Mouse (Mus musculus) limb, embryonic 14.5 days (tissue): Measurements from ENCODE around the gene Popdc2. TPM values are rescaled to one million over a fixed set of nuclear protein-coding genes. Genes with fewer than 3 reads are reported as not detected.

Experiments
- ATAC-seq: fragments of 200-750 bp; cut with Nextera tagmentation; 2 replicates; pipeline ENCODE4 v1.8.0; 2017; ENCODE audit warnings: low read depth, moderate number of reproducible peaks, moderate TSS enrichment; ENCODE audit not compliant: low FRiP score
- DNase-seq: peaks from one replicate; pipeline ENCODE4 v3.0.0-alpha.2; 2015; ENCODE audit warnings: low spot score
- H3K27ac ChIP-seq: fragments of 300-500 bp; sonication (generic); replicated peaks from 2 replicates; pipeline ENCODE4 v1.5.1; 2014; ENCODE audit warnings: low read depth, mild to moderate bottlenecking, low read length, moderate library complexity, mixed read lengths
- H3K27me3 ChIP-seq: fragments of 300-500 bp; sonication (generic); 2 replicates; pipeline ENCODE4 v1.6.1; 2014; ENCODE audit warnings: low read length, mixed read lengths; ENCODE audit not compliant: control insufficient read depth, insufficient read depth
- H3K36me3 ChIP-seq: fragments of 300-500 bp; sonication (generic); 2 replicates; pipeline ENCODE4 v1.6.1; 2014; ENCODE audit warnings: mild to moderate bottlenecking, low read length, moderate library complexity, mixed read lengths; ENCODE audit not compliant: control insufficient read depth, insufficient read depth
- H3K4me1 ChIP-seq: fragments of 300-500 bp; sonication (generic); 2 replicates; pipeline ENCODE4 v1.6.1; 2014; ENCODE audit warnings: antibody characterized with exemption, low read length, mixed read lengths; ENCODE audit not compliant: control insufficient read depth, insufficient read depth
- H3K4me2 ChIP-seq: fragments of 300-500 bp; sonication (generic); replicated peaks from 2 replicates; pipeline ENCODE4 v1.6.1; 2014; ENCODE audit warnings: low read depth, mild to moderate bottlenecking, low read length, moderate library complexity; ENCODE audit not compliant: severe bottlenecking
- H3K4me3 ChIP-seq: fragments of 300-500 bp; sonication (generic); replicated peaks from 2 replicates; pipeline ENCODE4 v1.5.1; 2014; ENCODE audit warnings: low read length
- H3K9ac ChIP-seq: fragments of 300-500 bp; sonication (generic); 2 replicates; pipeline ENCODE4 v1.6.1; 2014; ENCODE audit warnings: mild to moderate bottlenecking, low read depth, low read length, moderate library complexity; ENCODE audit not compliant: severe bottlenecking
- H3K9me3 ChIP-seq: fragments of 300-500 bp; sonication (generic); 2 replicates; pipeline ENCODE4 v1.6.1; 2016; ENCODE audit warnings: low read length; ENCODE audit not compliant: control insufficient read depth
- POLR2A ChIP-seq: fragments of 200-500 bp; IDR thresholded peaks from 2 replicates; pipeline ENCODE4 v1.8.0; 2012; ENCODE audit warnings: inconsistent platforms, mild to moderate bottlenecking, moderate library complexity, borderline replicate concordance; ENCODE audit not compliant: insufficient read depth, insufficient read length; ENCODE audit errors: extremely low read depth
- WGBS: fragments of 180-500 bp; shearing (Covaris S2); extraction: QIAGEN DNeasy Blood & Tissue Kit; methylation state at CpG from one replicate; pipeline ENCODE4 v1.1.7; 2014; 5-methylcytosine and 5-hydroxymethylcytosine counted together
- polyA plus RNA-seq, 2 experiments: library from polyadenylated mRNA; depleted of rRNA in 1 of 2; stranded (reverse) in 1 of 2; unstranded in 1 of 2; fragments of >200 nt; fragmentation: Nextera tagmentation in 1 of 2; extraction: Ambion mirVana in 1 of 2; gene quantifications; 2 replicates each; pipeline versions ENCODE4 v1.2.1 to v1.2.3; 2012 to 2014

Popdc2 gene
- polyA plus RNA-seq, 2 experiments, result 4.2 to 4.6 TPM

DNA sequence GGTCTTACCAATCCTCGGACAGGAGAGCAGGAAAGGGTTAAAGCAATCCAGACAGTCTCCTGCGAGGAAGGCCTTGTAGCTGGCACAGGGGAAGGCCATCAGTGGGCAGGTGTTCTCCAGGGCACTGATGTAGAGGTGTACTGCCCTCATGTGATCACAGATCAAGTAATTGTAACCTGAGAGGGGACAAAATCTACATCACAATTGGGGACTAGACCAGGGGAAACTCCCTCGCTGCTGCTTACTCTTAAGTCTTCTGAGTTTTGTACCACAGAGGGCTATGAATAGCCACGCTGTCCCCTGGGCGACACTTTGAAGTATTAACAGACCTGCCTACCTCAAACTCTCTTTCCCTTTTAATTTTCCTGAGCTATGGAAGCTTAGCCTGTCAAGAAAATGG lies 45.6 kb downstream of the Popdc2 start:
- no peaks in the 10 kb centered on the region for H3K27me3 ChIP-seq
- DNase-seq (no peak), ATAC-seq (no peak)
- H3K4me1 ChIP-seq, result no peaks in the 10 kb centered on the region
- WGBS, result 34% methylated on average over 5 of the region's 5 CpGs
- no peak overlapping the region for H3K4me2 ChIP-seq
- no peak overlapping the region for H3K9ac ChIP-seq
- H3K9me3 ChIP-seq, result no peaks in the 10 kb centered on the region
- no peak overlapping the region for H3K4me3 ChIP-seq
- no peak for TF ChIP-seq POLR2A
- H3K27ac ChIP-seq, result no peak overlapping the region
- no peaks in the 10 kb centered on the region for H3K36me3 ChIP-seq

DNA sequence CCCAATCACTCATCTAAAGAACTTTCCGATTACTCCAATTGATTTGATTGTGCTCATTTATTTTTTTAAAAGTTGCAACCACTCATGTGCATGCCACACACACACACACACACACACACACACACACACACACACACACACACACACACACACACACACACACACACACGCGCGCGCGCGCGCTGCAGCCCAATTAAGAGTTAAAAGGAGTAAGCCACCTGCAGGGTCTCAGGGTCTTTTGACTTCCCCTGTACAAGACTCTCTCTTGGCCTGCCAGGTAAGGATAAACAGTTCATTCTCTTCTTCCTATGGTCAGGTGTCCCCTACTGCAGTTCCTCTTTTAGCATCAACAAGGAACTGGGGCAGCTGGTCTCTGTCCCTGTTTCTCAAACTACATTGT lies 46.4 kb downstream of the Popdc2 start:
- no peak for TF ChIP-seq POLR2A
- WGBS, result 93% methylated on average over 8 of the region's 8 CpGs
- no peaks in the 10 kb centered on the region for H3K4me1 ChIP-seq
- H3K4me3 ChIP-seq, result no peak overlapping the region
- DNase-seq, result no peak
- no peaks in the 10 kb centered on the region for H3K36me3 ChIP-seq
- no peak for ATAC-seq
- no peak overlapping the region for H3K4me2 ChIP-seq
- H3K27ac ChIP-seq, result no peak overlapping the region
- H3K27me3 ChIP-seq, result no peaks in the 10 kb centered on the region
- no peak overlapping the region for H3K9ac ChIP-seq
- H3K9me3 ChIP-seq, result no peaks in the 10 kb centered on the region

DNA sequence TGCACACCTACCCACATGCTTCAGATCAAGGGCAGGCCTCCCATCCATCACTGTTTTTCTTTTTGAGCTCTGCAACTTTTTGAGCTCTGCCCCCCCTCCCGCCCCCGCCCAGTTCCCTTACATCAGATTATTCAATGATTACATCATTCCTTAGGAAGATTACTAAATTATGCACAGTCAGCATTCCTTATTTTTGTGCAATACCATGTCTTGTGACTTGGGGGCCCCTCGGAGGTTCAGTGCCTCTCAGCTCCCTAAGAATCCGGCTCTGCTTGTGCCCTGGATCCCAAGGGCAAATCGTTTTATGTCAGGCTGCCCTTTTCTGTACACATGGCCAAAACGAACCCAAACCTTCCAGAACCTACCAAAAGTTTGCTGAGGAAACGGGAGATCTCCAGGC lies 52.9 kb downstream of the Popdc2 start:
- Histone ChIP-seq H3K9me3 (no peaks in the 10 kb centered on the region), H3K27me3 (no peaks in the 10 kb centered on the region), H3K4me3 (no peak overlapping the region), H3K36me3 (no peaks in the 10 kb centered on the region), H3K27ac (no peak overlapping the region), H3K9ac (no peak overlapping the region), H3K4me2 (no peak overlapping the region), H3K4me1 (no peaks in the 10 kb centered on the region)
- TF ChIP-seq POLR2A, result no peak
- 86% methylated on average over 7 of the region's 7 CpGs for WGBS
- DNase-seq (no peak), ATAC-seq (no peak)

DNA sequence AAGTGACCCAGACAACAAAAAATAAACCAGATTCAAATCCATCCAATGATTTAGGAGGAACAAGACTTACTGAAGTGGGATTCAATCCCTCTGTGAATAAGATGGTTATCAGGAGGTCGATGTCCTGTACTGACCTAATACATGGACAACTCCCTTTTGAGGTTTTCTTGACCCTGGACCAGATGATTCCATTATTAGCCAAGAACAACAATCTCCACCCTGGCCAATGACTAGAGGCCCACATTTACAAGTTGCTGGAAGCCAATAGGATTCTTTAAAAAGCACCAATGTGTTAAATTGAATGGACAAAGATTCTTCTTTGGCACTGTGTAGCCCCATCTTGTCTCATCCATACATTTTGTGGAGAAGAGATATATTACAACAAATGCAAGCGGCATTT lies 63.4 kb downstream of the Popdc2 start:
- no peak for DNase-seq

DNA sequence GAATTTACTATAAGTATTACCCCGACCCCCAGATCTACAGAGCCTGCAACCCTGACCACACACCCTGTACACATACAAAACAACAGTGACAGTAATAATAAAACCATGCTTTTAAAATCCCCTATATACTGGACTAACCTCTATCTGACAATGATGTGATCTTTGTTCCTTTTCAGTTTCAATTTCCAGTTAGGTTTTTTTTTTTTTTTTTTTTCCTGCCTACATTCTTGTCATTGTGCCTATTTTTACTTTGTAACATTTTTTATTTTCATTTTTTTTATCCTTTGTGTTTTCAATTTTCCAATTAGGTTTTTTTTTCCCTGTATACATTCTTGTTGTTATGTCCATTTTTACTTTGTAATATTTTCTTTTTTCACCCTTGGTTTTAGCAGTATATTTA lies 63.8 kb downstream of the Popdc2 start:
- Histone ChIP-seq H3K9ac (no peak overlapping the region), H3K27ac (no peak overlapping the region), H3K4me3 (no peak overlapping the region), H3K4me2 (no peak overlapping the region), H3K9me3 (no peaks in the 10 kb centered on the region), H3K36me3 (no peaks in the 10 kb centered on the region), H3K4me1 (no peaks in the 10 kb centered on the region), H3K27me3 (no peaks in the 10 kb centered on the region)
- no peak for DNase-seq
- WGBS, result 90% methylated on average over 1 of the region's 1 CpGs
- no peak for TF ChIP-seq POLR2A
- no peak for ATAC-seq

More for the DNA sequence above, 63.4 kb downstream of the Popdc2 start:
- ATAC-seq, result no peak
- Histone ChIP-seq H3K27ac (no peak overlapping the region), H3K27me3 (no peaks in the 10 kb centered on the region), H3K9ac (no peak overlapping the region), H3K36me3 (no peaks in the 10 kb centered on the region), H3K4me3 (no peak overlapping the region), H3K4me1 (no peaks in the 10 kb centered on the region), H3K4me2 (no peak overlapping the region), H3K9me3 (no peaks in the 10 kb centered on the region)
- TF ChIP-seq POLR2A, result no peak
- 82% methylated on average over 2 of the region's 2 CpGs for WGBS

Other genes with a start within 250 kb of the Popdc2 start
- gene Nr1i2, start 67.4 kb upstream of the Popdc2 start, polyA plus RNA-seq (2012; rRNA removed), result 0.03 TPM in 1 of 2 replicates, not detected in the other
- not detected in 2 replicates for gene Nr1i2, start 67.4 kb upstream of the Popdc2 start, polyA plus RNA-seq (2014; fragmentation: Nextera tagmentation; extraction: Ambion mirVana)
- gene Maats1, start 20.1 kb upstream of the Popdc2 start, polyA plus RNA-seq (2012; rRNA removed), result 0.03 and 0.10 TPM in 2 replicates
- 0.10 TPM in 1 of 2 replicates, not detected in the other for gene Maats1, start 20.1 kb upstream of the Popdc2 start, polyA plus RNA-seq (2014; fragmentation: Nextera tagmentation; extraction: Ambion mirVana)
- 50.0 and 83.6 TPM in 2 replicates for gene Cox17, start 15.2 kb upstream of the Popdc2 start, polyA plus RNA-seq (2012; rRNA removed)
- gene Cox17, start 15.2 kb upstream of the Popdc2 start, polyA plus RNA-seq (2014; fragmentation: Nextera tagmentation; extraction: Ambion mirVana), result 107 and 124 TPM in 2 replicates
- gene Gm21987, start 15.2 kb upstream of the Popdc2 start, polyA plus RNA-seq (2012; rRNA removed), result 0.78 TPM in 1 of 2 replicates, not detected in the other
- not detected in 2 replicates for gene Gm21987, start 15.2 kb upstream of the Popdc2 start, polyA plus RNA-seq (2014; fragmentation: Nextera tagmentation; extraction: Ambion mirVana)
- gene Pla1a, start 70.9 kb downstream of the Popdc2 start, polyA plus RNA-seq (2012; rRNA removed), result 0.85 and 1.1 TPM in 2 replicates
- gene Pla1a, start 70.9 kb downstream of the Popdc2 start, polyA plus RNA-seq (2014; fragmentation: Nextera tagmentation; extraction: Ambion mirVana), result 0.36 and 0.41 TPM in 2 replicates
- gene Adprh, start 90.5 kb downstream of the Popdc2 start, polyA plus RNA-seq (2012; rRNA removed), result 69.5 and 70.1 TPM in 2 replicates
- gene Adprh, start 90.5 kb downstream of the Popdc2 start, polyA plus RNA-seq (2014; fragmentation: Nextera tagmentation; extraction: Ambion mirVana), result 106 and 114 TPM in 2 replicates
- gene Cd80, start 93.4 kb downstream of the Popdc2 start, polyA plus RNA-seq (2012; rRNA removed), result 0.36 and 0.45 TPM in 2 replicates
- 0.22 and 0.33 TPM in 2 replicates for gene Cd80, start 93.4 kb downstream of the Popdc2 start, polyA plus RNA-seq (2014; fragmentation: Nextera tagmentation; extraction: Ambion mirVana)
- 15.5 and 17.0 TPM in 2 replicates for gene Timmdc1, start 160.5 kb downstream of the Popdc2 start, polyA plus RNA-seq (2012; rRNA removed)
- 20.9 and 21.2 TPM in 2 replicates for gene Timmdc1, start 160.5 kb downstream of the Popdc2 start, polyA plus RNA-seq (2014; fragmentation: Nextera tagmentation; extraction: Ambion mirVana)
- 59.0 and 63.5 TPM in 2 replicates for gene Poglut1, start 188.0 kb downstream of the Popdc2 start, polyA plus RNA-seq (2012; rRNA removed)
- 59.3 and 70.3 TPM in 2 replicates for gene Poglut1, start 188.0 kb downstream of the Popdc2 start, polyA plus RNA-seq (2014; fragmentation: Nextera tagmentation; extraction: Ambion mirVana)
- 309 and 389 TPM in 2 replicates for gene Tmem39a, start 196.5 kb downstream of the Popdc2 start, polyA plus RNA-seq (2012; rRNA removed)
- 146 and 160 TPM in 2 replicates for gene Tmem39a, start 196.5 kb downstream of the Popdc2 start, polyA plus RNA-seq (2014; fragmentation: Nextera tagmentation; extraction: Ambion mirVana)